Mouse (Mus musculus) embryonic facial prominence, embryonic 10.5 days (tissue): ENCODE results near the gene Hist1h2bh. TPM values are rescaled to one million over a fixed set of nuclear protein-coding genes. Genes with fewer than 3 reads are reported as not detected.
"Not testable (repeated sequence)": the region's sequence is repeated elsewhere in the genome, so short reads cannot be mapped to it uniquely, and the experiment has no call there.

Experiments
- DNase-seq: peaks from one replicate; pipeline ENCODE4 v3.0.0-alpha.2; 2017; ENCODE audit warnings: low spot score
- H3K27ac ChIP-seq: fragments of 300-500 bp; sonication (generic); replicated peaks from 2 replicates; pipeline ENCODE4 v1.5.1; 2016; ENCODE audit warnings: mild to moderate bottlenecking
- H3K27me3 ChIP-seq: fragments of 300-500 bp; sonication (generic); replicated peaks from 2 replicates; pipeline ENCODE4 v1.6.1; 2016; ENCODE audit warnings: low read depth, mild to moderate bottlenecking; ENCODE audit not compliant: poor library complexity, severe bottlenecking
- H3K36me3 ChIP-seq: fragments of 300-500 bp; sonication (generic); replicated peaks from 2 replicates; pipeline ENCODE4 v1.6.1; 2016; ENCODE audit warnings: mild to moderate bottlenecking, moderate library complexity
- H3K4me1 ChIP-seq: fragments of 300-500 bp; sonication (generic); 2 replicates; pipeline ENCODE4 v1.6.1; 2016
- H3K4me3 ChIP-seq: fragments of 300-500 bp; sonication (generic); 2 replicates; pipeline ENCODE4 v1.5.1; 2016; ENCODE audit warnings: mild to moderate bottlenecking, moderate library complexity
- H3K9me3 ChIP-seq: fragments of 300-500 bp; sonication (generic); 2 replicates; pipeline ENCODE4 v1.6.1; 2016; ENCODE audit warnings: mild to moderate bottlenecking
- WGBS: fragments of 180-500 bp; shearing (Covaris S2); methylation state at CpG from one replicate; pipeline ENCODE4 v1.1.7; 2016; 5-methylcytosine and 5-hydroxymethylcytosine counted together
- polyA plus RNA-seq: library from polyadenylated mRNA; unstranded; fragments of >200 nt; fragmentation: Nextera tagmentation; extraction: Ambion mirVana; gene quantifications from 2 replicates; pipeline ENCODE4 v1.2.1, GENCODE M21; 2016

Gene Hist1h2bh
- polyA plus RNA-seq, 1 experiment from 2014 or later, result 1.1 TPM

- H3K9me3 ChIP-seq, result no peaks in the 10 kb centered on the region
- H3K36me3 ChIP-seq, result no peaks in the 10 kb centered on the region
- peaks cover 28% of the 10 kb centered on the region for H3K4me1 ChIP-seq
- peak overlapping the region; percentile 96 for H3K27ac ChIP-seq
- peak overlapping the region; percentile 69 for H3K4me3 ChIP-seq
- no peak for DNase-seq
- H3K27me3 ChIP-seq, result no peaks in the 10 kb centered on the region
- 25% methylated on average over 9 of the region's 9 CpGs for WGBS
These were observed 11.2 kb upstream of the Hist1h2bh start for GRCm38 (mm10) chr13:23554393-23554792.

- Histone ChIP-seq H3K4me3 (peak within 1 kb of the TSS; percentile 69; the same call in 1 of the 2 replicates), H3K9me3 (no peaks in the 10 kb centered on the region), H3K36me3 (no peaks in the 10 kb centered on the region), H3K4me1 (peaks cover 32% of the 10 kb centered on the region), H3K27ac (peak within 1 kb of the TSS; percentile 96), H3K27me3 (no peaks in the 10 kb centered on the region)
- DNase-seq, result no peak
These were observed 9.8 kb upstream of the Hist1h2bh start, which contains the start of gene Hist1h1d for GRCm38 (mm10) chr13:23552962-23553361. TSS of gene Hist1h1d (plus strand) at chr13:23553262.

- WGBS, result 61% methylated on average over 8 of the region's 8 CpGs
- Histone ChIP-seq H3K27me3 (no peaks in the 10 kb centered on the region), H3K9me3 (no peaks in the 10 kb centered on the region), H3K4me1 (peaks cover 32% of the 10 kb centered on the region), H3K4me3 (peak overlapping the region; percentile 59), H3K36me3 (no peaks in the 10 kb centered on the region), H3K27ac (peak overlapping the region; percentile 96)
- no peak for DNase-seq
These were observed 9.0 kb upstream of the Hist1h2bh start for GRCm38 (mm10) chr13:23551931-23552914.

- not testable (repeated sequence) for H3K36me3 ChIP-seq, H3K9me3 ChIP-seq, H3K27me3 ChIP-seq
- H3K4me1 ChIP-seq, result peaks cover 31% of the 10 kb centered on the region
- DNase-seq, result peak; percentile 93
- peak within 1 kb of the TSS; percentile 96 for H3K27ac ChIP-seq
- H3K4me3 ChIP-seq, result peak within 1 kb of the TSS; percentile 59
- under 1% methylated on average over 47 of the region's 47 CpGs for WGBS
These were observed 8.1 kb upstream of the Hist1h2bh start, which contains the start of gene Hist1h4f for GRCm38 (mm10) chr13:23551146-23551834. TSS of gene Hist1h4f (minus strand) at chr13:23551648.

- no peaks in the 10 kb centered on the region for H3K9me3 ChIP-seq
- H3K4me3 ChIP-seq, result peak overlapping the region; percentile 59
- 12% methylated on average over 3 of the region's 3 CpGs for WGBS
- no peaks in the 10 kb centered on the region for H3K27me3 ChIP-seq
- H3K4me1 ChIP-seq, result peaks cover 35% of the 10 kb centered on the region
- H3K36me3 ChIP-seq, result no peaks in the 10 kb centered on the region
- DNase-seq, result peak; percentile 34
- H3K27ac ChIP-seq, result peak overlapping the region; percentile 96
These were observed 7.6 kb upstream of the Hist1h2bh start for GRCm38 (mm10) chr13:23550761-23551145.

- no peaks in the 10 kb centered on the region for H3K27me3 ChIP-seq
- H3K27ac ChIP-seq, result peak overlapping the region; percentile 75
- no peak for DNase-seq
- H3K4me1 ChIP-seq, result peaks cover 25% of the 10 kb centered on the region
- 0 out of 2 replicates have a peak overlapping the region, but pooled peaks have one; percentile 3 for H3K4me3 ChIP-seq
- WGBS, result 77% methylated on average over 5 of the region's 5 CpGs
- no peaks in the 10 kb centered on the region for H3K36me3 ChIP-seq
- no peaks in the 10 kb centered on the region for H3K9me3 ChIP-seq
These were observed 3.5 kb upstream of the Hist1h2bh start for GRCm38 (mm10) chr13:23546694-23547093.

- 0% methylated on average over 14 of the region's 14 CpGs for WGBS
- peak overlapping the region; percentile 62 for H3K4me3 ChIP-seq
- not testable (repeated sequence) for DNase-seq, H3K36me3 ChIP-seq, H3K9me3 ChIP-seq, H3K27me3 ChIP-seq
- peak overlapping the region; percentile 94 for H3K27ac ChIP-seq
- peaks cover 20% of the 10 kb centered on the region for H3K4me1 ChIP-seq
These were observed 1.6 kb upstream of the Hist1h2bh start for GRCm38 (mm10) chr13:23544787-23545120.

GRCm38 (mm10) chr13:23543965-23544786, 984 bp upstream of the Hist1h2bh start, which contains the start of gene Hist1h3f:
TSS of gene Hist1h3f (plus strand) at chr13:23544052.
- no peaks in the 10 kb centered on the region for H3K9me3 ChIP-seq
- H3K36me3 ChIP-seq, result no peaks in the 10 kb centered on the region
- peak within 1 kb of the TSS; percentile 62 for H3K4me3 ChIP-seq
- no peaks in the 10 kb centered on the region for H3K27me3 ChIP-seq
- peak within 1 kb of the TSS; percentile 94 for H3K27ac ChIP-seq
- peak; percentile 62 for DNase-seq
- under 1% methylated on average over 29 of the region's 45 CpGs for WGBS
- peaks cover 20% of the 10 kb centered on the region for H3K4me1 ChIP-seq

GRCm38 (mm10) chr13:23542225-23542980, 789 bp downstream of the Hist1h2bh start:
- WGBS, result 7% methylated on average over 3 of the region's 3 CpGs
- Histone ChIP-seq H3K27ac (peak overlapping the region; percentile 94), H3K4me3 (peak overlapping the region; percentile 62), H3K4me1 (peaks cover 25% of the 10 kb centered on the region)
- H3K36me3 ChIP-seq, DNase-seq, H3K27me3 ChIP-seq, H3K9me3 ChIP-seq: not testable (repeated sequence)

GRCm38 (mm10) chr13:23541497-23541896, 1.7 kb downstream of the Hist1h2bh start:
- 88% methylated on average over 3 of the region's 3 CpGs for WGBS
- Histone ChIP-seq H3K36me3 (no peaks in the 10 kb centered on the region), H3K4me1 (peaks cover 32% of the 10 kb centered on the region), H3K9me3 (no peaks in the 10 kb centered on the region), H3K4me3 (peak overlapping the region; percentile 62), H3K27me3 (no peaks in the 10 kb centered on the region), H3K27ac (no peak overlapping the region)
- no peak for DNase-seq

- WGBS, result 67% methylated on average over 1 of the region's 1 CpGs
- not testable (repeated sequence) for DNase-seq, H3K36me3 ChIP-seq, H3K27ac ChIP-seq, H3K27me3 ChIP-seq, H3K9me3 ChIP-seq, H3K4me3 ChIP-seq
- H3K4me1 ChIP-seq, result peaks cover 29% of the 10 kb centered on the region
These were observed 3.4 kb downstream of the Hist1h2bh start for GRCm38 (mm10) chr13:23539821-23540220.
